Mouse (Mus musculus) thymus, postnatal 0 days (tissue): ENCODE data around the gene Mrpl42. TPM values are rescaled to one million over a fixed set of nuclear protein-coding genes. Genes with fewer than 3 reads are reported as not detected.
"Not testable (repeated sequence)": the region's sequence is repeated elsewhere in the genome, so short reads cannot be mapped to it uniquely, and the experiment has no call there.

Source experiments
- DNase-seq: peaks from one replicate; pipeline ENCODE4 v3.0.0-alpha.2; 2015; ENCODE audit warnings: low spot score
- polyA plus RNA-seq: library from polyadenylated mRNA; unstranded; fragments of >200 nt; fragmentation: Nextera tagmentation; extraction: Ambion mirVana; gene quantifications from 2 replicates; pipeline ENCODE4 v1.2.1, GENCODE M21; 2015

Gene Mrpl42
- polyA plus RNA-seq = 291 and 337 TPM in 2 replicates

GRCm38 (mm10) chr10:95501463-95502081 is at the start of gene Mrpl42:
Gene Mrpl42, minus strand, starts transcription at chr10:95501940.
- DNase-seq = peak; percentile 79

- peak; percentile 55 for DNase-seq
These were observed 48.8 kb upstream of the Mrpl42 start for GRCm38 (mm10) chr10:95550506-95550905.

- DNase-seq = not testable (repeated sequence)
These were observed 47.3 kb upstream of the Mrpl42 start for GRCm38 (mm10) chr10:95549080-95549479.

DNA sequence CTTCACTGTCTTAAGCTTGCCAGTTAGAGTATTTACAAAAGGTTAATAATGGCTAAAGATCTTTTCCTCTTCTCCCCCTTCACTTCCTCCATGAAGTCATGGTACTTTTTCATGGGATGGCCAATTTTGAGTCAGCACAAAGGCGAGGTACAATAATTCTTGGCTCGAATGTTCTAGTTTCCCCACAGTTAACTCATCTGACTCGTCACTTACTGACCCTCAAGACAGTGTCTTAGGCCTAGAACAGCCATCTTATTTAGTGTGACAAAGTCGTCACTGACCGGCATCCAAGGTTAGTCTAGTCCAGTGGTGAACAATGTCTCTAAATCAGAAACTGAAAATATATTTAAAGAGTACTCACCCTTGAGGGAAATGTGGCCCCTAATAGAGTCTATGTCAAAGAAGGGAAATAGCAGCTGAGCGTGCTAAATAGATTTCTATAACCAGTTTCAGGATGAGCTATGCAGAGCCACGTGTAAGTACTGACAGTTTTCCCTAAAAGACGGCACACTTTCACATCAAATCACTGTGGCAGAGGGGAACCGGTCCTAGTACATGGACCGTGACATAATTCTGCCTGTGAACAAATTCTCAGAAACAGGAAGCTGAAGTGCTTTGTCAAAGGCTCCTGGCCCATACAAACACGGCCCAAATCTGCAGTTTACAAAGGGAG is 46.5 kb upstream of the Mrpl42 start:
- DNase-seq = no peak

GRCm38 (mm10) chr10:95546178-95546577 is 44.4 kb upstream of the Mrpl42 start:
- no peak for DNase-seq

DNA sequence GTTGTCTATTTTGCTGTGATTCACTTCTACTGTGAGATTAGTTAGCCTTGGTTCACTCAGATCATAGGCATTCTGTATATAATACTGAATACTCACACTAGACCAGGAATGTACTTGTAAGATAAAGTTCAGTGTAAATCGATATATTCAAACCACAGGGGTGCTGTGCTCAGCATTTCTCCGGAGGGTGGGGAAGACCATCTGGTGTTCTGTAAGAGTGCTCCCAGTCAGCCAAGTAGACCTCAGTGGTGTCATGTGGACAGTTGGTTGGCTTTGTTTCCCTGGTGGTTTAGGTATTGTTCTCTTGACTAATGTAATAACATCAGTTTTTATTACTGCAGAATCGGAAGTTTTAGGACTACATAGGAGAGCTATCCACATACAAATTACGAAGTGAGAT is 43.3 kb upstream of the Mrpl42 start:
- DNase-seq = no peak

DNA sequence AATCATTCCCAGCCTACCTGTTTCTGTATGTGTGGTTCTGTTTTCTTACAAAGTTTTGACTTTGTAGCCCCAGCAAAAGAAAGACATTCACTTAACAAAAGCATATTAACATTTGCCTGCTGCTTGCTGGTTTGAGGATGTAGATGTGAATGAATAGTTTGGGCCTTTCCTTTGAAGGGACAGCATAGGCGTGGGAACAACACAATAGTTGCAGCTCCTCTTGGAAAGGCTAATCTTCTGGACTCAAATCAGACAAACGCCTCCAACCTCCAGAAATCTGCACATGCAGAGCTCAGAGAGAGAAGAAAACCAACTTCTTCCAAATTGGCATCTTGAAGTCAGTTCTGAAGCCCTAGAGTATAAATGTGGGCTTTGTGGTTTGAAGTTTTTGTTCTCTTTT is 42.9 kb upstream of the Mrpl42 start:
- no peak for DNase-seq

DNA sequence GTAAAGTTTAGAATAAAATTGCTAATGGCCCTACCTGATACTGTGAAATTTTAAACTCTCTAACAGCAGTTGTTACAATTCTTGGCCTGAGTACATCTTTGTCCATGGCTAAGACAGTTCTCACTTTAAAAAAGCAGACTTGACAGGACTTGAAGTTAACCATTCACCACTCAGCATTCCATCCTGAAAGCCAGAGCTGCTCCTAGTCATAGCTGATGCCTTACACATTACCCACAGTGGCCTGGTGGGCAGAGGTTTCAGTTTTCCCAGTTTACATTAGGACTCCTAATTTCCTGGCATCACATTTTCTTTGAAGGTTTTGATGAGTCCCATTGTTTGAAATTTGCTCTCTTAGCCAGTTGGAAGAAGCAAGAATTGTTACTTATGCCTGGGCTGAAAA is 42.3 kb upstream of the Mrpl42 start:
- no peak for DNase-seq

- DNase-seq = no peak
These were observed 41.6 kb upstream of the Mrpl42 start for GRCm38 (mm10) chr10:95543377-95543776.

GRCm38 (mm10) chr10:95542916-95543315 is 41.2 kb upstream of the Mrpl42 start:
- no peak for DNase-seq

DNA sequence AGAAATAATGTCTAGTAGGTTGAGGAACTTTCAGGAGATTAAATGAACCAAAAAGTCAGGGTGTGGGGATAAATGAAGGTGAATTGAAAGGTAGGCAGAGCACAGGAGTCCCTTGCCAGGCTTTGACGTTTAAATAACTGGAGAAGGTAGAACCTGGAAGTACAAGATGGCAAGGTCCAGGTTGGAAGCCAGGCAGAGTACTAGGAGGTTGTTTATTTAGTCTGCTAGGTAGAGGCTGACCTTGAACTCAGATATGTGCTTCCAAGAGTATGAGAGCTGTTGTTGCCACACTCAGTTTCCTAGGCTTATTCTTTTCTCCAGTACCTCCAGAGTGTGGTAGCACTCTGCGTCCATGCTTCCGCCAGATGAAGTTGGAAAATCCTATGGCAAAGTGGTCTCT is 38.1 kb upstream of the Mrpl42 start:
- DNase-seq = no peak

DNA sequence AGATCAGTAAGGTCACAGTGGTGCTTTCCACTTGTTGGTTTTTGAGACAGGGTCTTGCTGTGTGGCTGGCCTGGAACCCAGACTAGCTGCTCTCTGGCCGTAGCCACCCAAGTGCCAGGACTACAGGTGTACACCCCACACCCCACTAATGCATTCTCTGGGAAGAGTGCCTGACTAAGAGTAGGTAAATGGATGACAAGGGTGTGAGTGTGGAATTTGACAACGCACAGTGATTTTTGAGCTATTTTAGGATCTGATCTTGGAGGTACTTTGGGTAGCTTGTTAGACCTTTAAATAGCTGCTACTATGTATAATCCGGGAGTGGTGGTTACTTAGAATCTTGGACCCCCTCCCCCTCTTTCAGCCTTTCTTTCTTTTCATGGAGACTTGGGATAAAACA is 37.5 kb upstream of the Mrpl42 start:
- no peak for DNase-seq

DNA sequence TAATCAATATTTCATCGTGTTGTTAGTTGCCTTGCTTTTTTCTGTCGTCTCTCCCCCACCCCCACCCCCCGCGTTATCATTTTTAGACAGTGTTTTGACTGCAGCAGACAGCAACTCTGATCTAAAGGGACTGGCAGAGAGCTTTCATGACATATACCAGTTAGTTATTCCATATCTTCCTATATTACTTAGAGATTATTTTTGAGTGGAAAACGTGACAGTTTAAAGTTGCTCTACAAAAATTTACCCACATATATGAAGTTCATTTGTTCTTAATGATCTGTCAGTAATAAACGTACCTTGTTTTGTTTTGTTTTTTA is 34.4 kb upstream of the Mrpl42 start:
- DNase-seq = no peak

- no peak for DNase-seq
These were observed 33.9 kb upstream of the Mrpl42 start for GRCm38 (mm10) chr10:95535399-95536221.

DNA sequence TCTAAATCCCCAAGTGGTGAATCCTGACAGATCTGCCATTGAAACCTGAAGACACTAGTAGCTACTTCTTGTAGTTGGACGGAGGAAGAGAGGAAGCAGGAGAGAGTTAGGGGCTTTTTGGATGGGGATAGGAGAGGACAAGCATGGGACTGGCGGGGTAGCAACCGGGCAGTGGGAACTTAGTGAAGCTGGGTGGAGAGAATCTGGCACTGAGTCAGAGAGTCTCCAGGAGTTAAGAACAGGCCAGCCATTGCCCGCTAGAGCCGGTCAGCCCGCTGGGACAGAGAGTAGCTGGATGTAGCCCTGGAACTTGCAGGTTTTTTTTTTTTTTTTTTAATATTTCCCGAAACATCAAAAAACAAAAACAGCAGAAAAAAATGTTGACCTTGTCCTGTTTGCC is 31.6 kb upstream of the Mrpl42 start:
- no peak for DNase-seq

DNA sequence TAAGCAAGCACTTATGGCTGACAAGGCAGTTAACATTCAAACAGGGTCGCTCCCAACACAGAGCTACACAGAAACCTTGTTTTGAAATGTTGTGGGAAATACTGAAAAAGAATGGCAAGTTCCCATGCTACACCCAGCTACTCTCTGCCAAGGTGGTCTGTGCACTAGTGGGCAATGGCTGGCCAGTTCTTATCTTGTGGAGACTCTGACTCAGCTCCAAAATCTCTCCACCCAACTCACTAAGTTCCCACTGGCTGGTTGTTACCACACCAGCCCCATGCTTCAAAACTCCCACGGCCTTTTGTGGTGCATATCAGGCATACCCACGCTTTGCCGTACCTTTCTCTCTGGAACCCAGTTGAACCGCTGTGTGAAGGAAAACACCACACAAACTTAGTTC is 31.2 kb upstream of the Mrpl42 start:
- DNase-seq = no peak

DNA sequence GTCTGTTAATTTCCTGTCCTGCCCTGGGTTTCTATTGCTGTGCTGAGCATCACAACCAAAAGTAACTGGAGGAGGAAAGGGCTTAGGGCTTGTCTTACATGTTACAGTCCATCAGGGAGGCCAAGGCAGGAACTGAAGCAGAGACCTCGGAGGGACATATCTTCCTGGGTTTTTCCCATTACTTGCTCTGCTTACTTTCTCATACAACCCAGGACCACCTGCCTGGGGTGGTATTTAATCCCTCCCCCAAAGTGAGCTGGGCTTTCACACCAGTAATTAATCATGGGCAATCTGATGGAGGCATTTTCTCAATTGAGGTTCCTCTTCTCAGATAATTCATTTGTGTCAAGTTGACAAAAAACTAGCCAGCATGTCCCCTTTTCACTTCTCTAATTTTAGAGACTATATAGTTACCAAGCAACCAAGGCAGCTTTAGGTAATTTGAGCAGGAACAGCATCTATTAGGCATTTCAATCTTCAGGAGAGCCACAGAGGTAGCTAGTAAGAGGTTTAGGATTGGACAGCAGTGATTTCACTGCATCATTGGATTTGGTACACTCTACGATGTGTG is 28.9 kb upstream of the Mrpl42 start:
- no peak for DNase-seq

DNA sequence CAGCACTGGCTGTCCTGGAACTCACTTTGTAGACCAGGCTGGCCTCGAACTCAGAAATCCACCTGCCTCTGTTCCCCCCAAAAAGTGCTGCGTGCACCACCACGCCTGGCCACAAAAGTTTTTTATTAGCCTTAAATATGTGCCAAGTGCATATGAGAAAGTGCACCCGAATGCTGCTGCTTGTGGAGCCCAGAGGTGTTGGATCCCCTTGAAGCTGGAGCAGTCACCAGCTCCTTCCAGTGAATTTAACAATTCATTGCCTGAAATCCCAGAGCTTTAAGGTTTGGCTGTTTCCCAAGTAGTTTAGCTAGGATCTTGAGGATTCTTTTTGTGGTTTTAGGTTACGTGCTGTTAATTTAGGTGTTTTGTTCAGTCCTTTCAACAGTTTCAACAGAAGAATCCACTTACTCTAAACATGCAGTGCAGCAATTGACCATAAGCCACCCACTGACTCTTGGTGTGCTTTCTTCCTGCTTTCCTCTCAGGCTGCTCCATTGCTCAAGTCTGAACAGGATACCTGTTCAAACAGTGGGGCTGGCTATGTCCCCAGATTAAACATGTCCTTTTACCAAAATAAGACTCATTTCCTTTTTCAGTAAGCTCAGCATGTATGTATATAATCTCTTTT is 24.9 kb upstream of the Mrpl42 start:
- no peak for DNase-seq

- no peak for DNase-seq
These were observed 24.1 kb upstream of the Mrpl42 start for GRCm38 (mm10) chr10:95525871-95526270.

DNA sequence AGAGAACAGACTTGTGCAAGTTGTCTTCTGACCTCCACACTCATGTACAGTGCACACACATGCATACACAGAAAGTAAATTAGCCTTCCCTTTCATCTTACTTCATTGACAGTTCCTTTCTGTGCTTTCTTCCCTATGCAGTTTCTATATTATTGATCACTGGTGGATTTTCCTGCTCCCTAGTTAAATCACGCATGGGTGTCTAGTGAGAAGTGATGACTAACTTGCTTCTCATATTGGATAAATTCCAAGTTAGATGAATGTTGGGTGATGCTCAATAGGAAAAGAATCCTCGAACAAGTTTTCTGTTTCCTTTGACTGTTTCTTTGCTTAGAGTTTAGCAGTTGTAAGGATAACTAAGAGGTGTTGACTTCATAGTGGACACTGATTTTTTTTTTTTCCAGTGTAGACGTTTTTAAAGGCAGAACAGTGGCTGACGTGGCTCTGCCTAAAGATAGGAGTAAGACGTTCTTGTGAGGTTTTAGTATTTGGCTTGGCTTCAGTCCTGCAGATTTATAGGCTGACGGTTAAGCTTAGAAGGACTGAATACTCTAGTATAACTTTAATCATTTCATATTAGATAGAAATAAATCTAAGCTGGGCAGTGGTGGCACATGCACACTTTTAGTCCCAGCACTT is 23.4 kb upstream of the Mrpl42 start:
- DNase-seq = no peak

DNA sequence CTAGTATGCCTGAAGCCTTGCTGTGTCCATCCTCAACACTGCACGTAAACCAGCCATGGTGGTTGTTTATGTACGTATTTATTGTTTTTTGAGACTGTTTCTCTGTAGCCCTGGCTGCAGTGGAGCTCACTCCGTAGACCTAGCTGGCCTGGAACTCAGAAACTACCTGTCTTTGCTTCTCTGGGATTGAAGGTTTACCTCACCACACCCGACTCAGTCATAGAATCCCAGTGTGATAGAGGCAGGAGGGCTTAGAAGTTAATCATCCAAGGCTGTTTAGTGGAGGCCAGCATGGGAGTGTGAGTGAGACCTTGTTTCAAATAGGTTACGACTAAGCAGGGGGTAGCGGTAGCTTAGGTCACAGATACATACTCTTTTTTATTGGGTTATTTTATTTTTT is 15.9 kb upstream of the Mrpl42 start:
- DNase-seq = no peak
